Mouse (Mus musculus) layer of hippocampus, adult 9-11 months (tissue): ENCODE measurements around the gene Gm27027.

Experiments
- DNase-seq: peaks from one replicate; pipeline ENCODE4 v3.0.0; 2022

Gene Gm27027

GRCm38 (mm10) chr2:93919093-93919492 lies 77.1 kb downstream of the Gm27027 start:
- DNase-seq = no peak

GRCm38 (mm10) chr2:93913552-93913951 lies 82.6 kb downstream of the Gm27027 start:
- DNase-seq = no peak

GRCm38 (mm10) chr2:93911942-93912341 lies 84.2 kb downstream of the Gm27027 start:
- peak; percentile 35 for DNase-seq

- no peak for DNase-seq
Observed at GRCm38 (mm10) chr2:93909716-93910115, 86.4 kb downstream of the Gm27027 start.

- peak; percentile 27 for DNase-seq
Observed at GRCm38 (mm10) chr2:93907519-93908294, 88.4 kb downstream of the Gm27027 start.
